Mouse (Mus musculus) cerebellum, adult 2 months (tissue): ENCODE data around the gene Litaf.

Experiments used
- CTCF ChIP-seq: fragments of 200-500 bp; IDR thresholded peaks from 2 replicates; pipeline ENCODE4 v1.5.1; 2011; ENCODE audit warnings: low read depth, mild to moderate bottlenecking, control low read depth, low read length, moderate library complexity, borderline replicate concordance; ENCODE audit not compliant: insufficient read depth
- POLR2A ChIP-seq: fragments of 200-500 bp; IDR thresholded peaks from 2 replicates; pipeline ENCODE4 v1.6.1; 2011; ENCODE audit warnings: low read length, control low read depth, borderline replicate concordance; ENCODE audit not compliant: insufficient read depth

DNA sequence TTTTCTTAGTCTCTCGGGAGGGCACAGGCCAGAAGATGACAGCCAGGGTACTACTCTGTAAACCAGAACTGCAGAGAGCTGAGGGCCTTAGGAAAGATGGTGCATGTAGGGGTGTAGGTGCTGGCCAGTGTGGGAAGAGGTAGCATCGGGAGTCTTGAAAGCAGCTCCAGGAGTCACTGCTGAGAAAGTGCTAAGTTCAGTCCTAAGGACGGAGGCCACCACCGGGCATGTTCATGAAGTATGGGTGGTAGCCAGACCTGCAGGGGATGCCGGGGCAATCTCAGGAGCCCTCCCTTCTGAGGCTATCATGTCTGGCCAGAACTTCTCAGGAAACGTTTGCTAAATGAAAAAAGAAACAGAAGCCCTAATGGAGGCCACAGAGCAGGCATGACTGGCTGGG is 3.3 kb upstream of the Litaf start:
- TF ChIP-seq CTCF (no peak), POLR2A (no peak)
